Comparison of ENCODE assay signal across 23 mouse cellular contexts in genomic region chr9:46174770-46175294, GRCm38 (mm10). TPM values are rescaled to one million over a fixed set of nuclear protein-coding genes. Genes with fewer than 3 reads are reported as not detected.
A peak's percentile ranks its signal among the peaks of the same experiment; 100 is the strongest.
DNase-seq lines count a peak whose midpoint lies in the region; ATAC-seq and TF ChIP-seq lines count a peak whose summit lies in the region.
"Had no signal": no experiment of that assay in that cellular context is flagged by ENCODE, and none has a peak within 500 bp of the region (broad histone marks: within the 10 kb centered on the region; RNA-seq: fewer than 3 reads in every experiment).

No protein-coding gene starts in this region.

- H3K36me3 ChIP-seq in heart, embryonic 13.5 days, result peaks cover 16% of the 10 kb centered on the region
- H3K36me3 ChIP-seq in heart, adult 2 months (ENCODE audit: control insufficient read depth, insufficient read depth, low read length), result no peaks in the 10 kb centered on the region
- H3K36me3 ChIP-seq in limb, embryonic 15.5 days, result peaks cover 16% of the 10 kb centered on the region; the same call in 1 of the 2 replicates
- peaks cover 15% of the 10 kb centered on the region for H3K36me3 ChIP-seq in limb, embryonic 10.5 days
- H3K36me3 ChIP-seq in thymus, adult 2 months (ENCODE audit: control insufficient read depth, insufficient read depth, low read length), result no peaks in the 10 kb centered on the region

- no peak for TF ChIP-seq POLR2A in heart, adult 2 months (IDR thresholded peaks at IDR 0.05; ENCODE audit: insufficient read depth, low read depth, low read length)
- TF ChIP-seq POLR2A in thymus, adult 2 months (IDR thresholded peaks at IDR 0.05; ENCODE audit: control insufficient read depth, extremely low read depth, insufficient read depth, low read length, poor library complexity), result no peak

- 0 out of 2 replicates have a peak, but pooled peaks cover 1% of the 10 kb centered on the region for H3K79me2 ChIP-seq in heart, adult 2 months (replicated peaks; ENCODE audit: control insufficient read depth, insufficient read depth, low read length)

- H3K9ac ChIP-seq in heart, embryonic 13.5 days, result no peak overlapping the region
- no peak overlapping the region for H3K9ac ChIP-seq in heart, adult 2 months (ENCODE audit: low read depth, low read length)
- H3K9ac ChIP-seq in limb, embryonic 15.5 days, result no peak overlapping the region
- H3K9ac ChIP-seq: liver, embryonic 14.5 days; lung, embryonic 15.5 days had no signal

- WGBS in heart, embryonic 13.5 days, result 63% methylated on average over 5 of the region's 5 CpGs
- 70% methylated on average over 5 of the region's 5 CpGs for whole genome bisulfite sequencing in heart, adult 2 months
- WGBS in limb, embryonic 15.5 days, result 72% methylated on average over 5 of the region's 5 CpGs
- 83% methylated on average over 5 of the region's 5 CpGs for WGBS in limb, embryonic 10.5 days
- WGBS in thymus, adult 2 months, result 62% methylated on average over 5 of the region's 5 CpGs

- H3K9me3 ChIP-seq in heart, embryonic 13.5 days, result no peaks in the 10 kb centered on the region
- no peaks in the 10 kb centered on the region for H3K9me3 ChIP-seq in limb, embryonic 15.5 days
- no peaks in the 10 kb centered on the region for H3K9me3 ChIP-seq in limb, embryonic 10.5 days (replicated peaks)
- H3K9me3 ChIP-seq: lung, embryonic 15.5 days had no signal

- intact Hi-C loops in heart, adult 2 months (cut with DNase I), result no loop called here

- DNase-seq in heart, adult 2 months, result no peak
- DNase-seq in limb, embryonic 10.5 days (ENCODE audit: low spot score), result no peak
- DNase-seq in thymus, adult 2 months, result no peak
- DNase-seq in thymus, postnatal 0 days (ENCODE audit: low spot score), result no peak
- DNase-seq in neural tube, embryonic 10.5 days (ENCODE audit: extremely low spot score, low spot score), result no peak
- no peak for DNase-seq in thymus, postnatal 14 days
- DNase-seq: cerebellum, adult 11 months; cerebellum, postnatal 25 days; embryo, embryonic 11 days; heart, postnatal 36 days; kidney, adult 18-20 months; retina, postnatal 1 day; right cerebral cortex, postnatal 4 days had no signal

- H3K4me3 ChIP-seq in heart, embryonic 13.5 days, result no peak overlapping the region
- H3K4me3 ChIP-seq in heart, adult 2 months, result no peak overlapping the region
- H3K4me3 ChIP-seq in limb, embryonic 15.5 days, result no peak overlapping the region
- H3K4me3 ChIP-seq in limb, embryonic 10.5 days, result no peak overlapping the region
- H3K4me3 ChIP-seq in thymus, adult 2 months (ENCODE audit: control insufficient read depth, insufficient read depth, low read length), result no peak overlapping the region
- H3K4me3 ChIP-seq: lung, embryonic 15.5 days had no signal

- TF ChIP-seq EP300 in heart, adult 2 months (IDR thresholded peaks at IDR 0.05; ENCODE audit: insufficient read depth, low read depth, low read length), result no peak

- no peaks in the 10 kb centered on the region for H3K27me3 ChIP-seq in heart, embryonic 13.5 days (replicated peaks)
- no peaks in the 10 kb centered on the region for H3K27me3 ChIP-seq in heart, adult 2 months (ENCODE audit: control insufficient read depth, insufficient read depth, low read length)
- H3K27me3 ChIP-seq in limb, embryonic 15.5 days, result no peaks in the 10 kb centered on the region
- H3K27me3 ChIP-seq in limb, embryonic 10.5 days (ENCODE audit: low read depth, poor library complexity, severe bottlenecking), result no peaks in the 10 kb centered on the region
- H3K27me3 ChIP-seq in thymus, adult 2 months (ENCODE audit: control insufficient read depth, insufficient read depth, low read length), result no peaks in the 10 kb centered on the region
- H3K27me3 ChIP-seq: lung, embryonic 15.5 days had no signal

- H3K27ac ChIP-seq in heart, embryonic 13.5 days (replicated peaks), result peak overlapping the region; percentile 71
- H3K27ac ChIP-seq in heart, adult 2 months, result no peak overlapping the region
- peak overlapping the region; percentile 13; the same call in 1 of the 2 replicates for H3K27ac ChIP-seq in limb, embryonic 15.5 days
- H3K27ac ChIP-seq in limb, embryonic 10.5 days, result no peak overlapping the region
- H3K27ac ChIP-seq in thymus, adult 2 months (ENCODE audit: control insufficient read depth, insufficient read depth, low read length), result peak overlapping the region; percentile 100
- H3K27ac ChIP-seq: liver, embryonic 14.5 days had no signal

- no peak for TF ChIP-seq CTCF in heart, adult 2 months (IDR thresholded peaks at IDR 0.05)
- no peak for TF ChIP-seq CTCF in thymus, adult 2 months (IDR thresholded peaks at IDR 0.05; ENCODE audit: borderline replicate concordance, control insufficient read depth, extremely low read depth, insufficient read depth, low read length, poor library complexity)

- no peak overlapping the region for H3K4me2 ChIP-seq in heart, embryonic 13.5 days
- H3K4me2 ChIP-seq in limb, embryonic 15.5 days, result no peak overlapping the region
- H3K4me2 ChIP-seq: lung, embryonic 15.5 days had no signal

- peaks cover 30% of the 10 kb centered on the region for H3K4me1 ChIP-seq in heart, embryonic 13.5 days
- H3K4me1 ChIP-seq in heart, adult 2 months (ENCODE audit: control insufficient read depth, insufficient read depth, low read length), result peaks cover 1% of the 10 kb centered on the region; the same call in 1 of the 2 replicates
- H3K4me1 ChIP-seq in limb, embryonic 15.5 days, result peaks cover 14% of the 10 kb centered on the region
- H3K4me1 ChIP-seq in limb, embryonic 10.5 days, result peaks cover 30% of the 10 kb centered on the region
- peaks cover 46% of the 10 kb centered on the region for H3K4me1 ChIP-seq in thymus, adult 2 months (replicated peaks; ENCODE audit: control insufficient read depth, insufficient read depth, low read length)

- no peak for ATAC-seq in heart, embryonic 13.5 days (ENCODE audit: extremely low read depth, insufficient number of reproducible peaks, low FRiP score, low TSS enrichment)
- ATAC-seq in limb, embryonic 15.5 days (ENCODE audit: insufficient number of reproducible peaks, low FRiP score, low TSS enrichment, low read depth), result no peak
- ATAC-seq: forebrain, embryonic 16.5 days; hindbrain, embryonic 16.5 days; midbrain, embryonic 16.5 days had no signal

RNA-seq across cellular contexts. Expression of gene Apoa1, which starts 53.5 kb away (rescaled TPM):
- polyA plus RNA-seq in heart, embryonic 13.5 days (2015; fragmentation: Nextera tagmentation; extraction: Ambion mirVana), result 11.2 and 68.6 TPM in 2 replicates
- not detected for total RNA-seq in heart, adult 2 months (2021)
- 0.51 and 2.3 TPM in 2 replicates for polyA plus RNA-seq in heart, adult 2 months (2012; rRNA removed)
- polyA plus RNA-seq in limb, embryonic 15.5 days (2015; fragmentation: Nextera tagmentation; extraction: Ambion mirVana), result 4.1 and 14.1 TPM in 2 replicates
- 1.3 and 1.7 TPM in 2 replicates for polyA plus RNA-seq in limb, embryonic 10.5 days (2016; fragmentation: Nextera tagmentation; extraction: Ambion mirVana)
- 3.3 and 13.1 TPM in 2 replicates for polyA plus RNA-seq in thymus, adult 2 months (2012; rRNA removed)
- 5.4 and 7.0 TPM in 2 replicates for polyA plus RNA-seq in thymus, postnatal 0 days (2015; fragmentation: Nextera tagmentation; extraction: Ambion mirVana)
- total RNA-seq: gastrocnemius, postnatal 25 days; heart, adult 8-10 months; heart, postnatal 36 days; megakaryocyte progenitor cell, adult 5-6 weeks had no signal

Comparison
In these comparisons a context has a peak if more than half of its experiments do, and no peak if none do; other contexts are left out.
1. H3K27ac ChIP-seq: peak in heart, embryonic 13.5 days (single experiment), limb, embryonic 15.5 days (single experiment) and thymus, adult 2 months (single experiment); none in heart, adult 2 months (single experiment) and limb, embryonic 10.5 days (single experiment).